Mouse (Mus musculus): ENCODE data around the gene Lrrc29. TPM values are rescaled to one million over a fixed set of nuclear protein-coding genes. Genes with fewer than 3 reads are reported as not detected.

Gene Lrrc29
- polyA plus RNA-seq, 1 experiment from 2014 or later: 0.83 TPM

DNA sequence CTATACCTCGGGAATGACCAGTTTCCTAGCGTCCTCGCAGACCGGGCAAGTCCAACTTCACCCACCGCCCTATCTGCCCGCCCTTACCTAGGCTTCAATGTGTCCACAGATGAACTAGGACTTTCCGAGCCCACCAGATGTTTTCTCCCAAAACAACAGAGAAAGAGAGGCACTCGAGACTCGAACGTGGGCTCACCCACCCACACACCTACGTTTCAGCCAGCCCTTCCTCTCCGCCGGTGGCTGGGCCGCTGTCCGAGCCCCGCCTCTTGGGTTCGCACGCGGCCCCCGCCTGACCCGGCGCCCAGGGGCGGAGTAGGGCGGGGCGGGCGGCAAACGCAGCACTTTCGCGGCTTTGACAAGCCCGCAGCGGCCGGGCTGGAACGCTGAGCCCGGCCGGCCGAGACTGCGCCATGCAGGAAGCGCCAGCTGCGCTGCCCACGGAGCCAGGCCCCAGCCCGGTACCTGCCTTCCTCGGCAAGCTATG lies 56.6 kb downstream of the Lrrc29 start, which contains the start of gene Hsf4:
TSS of gene Hsf4 (plus strand) at position 341 of the 487 bp plus-strand sequence.
- Histone ChIP-seq H3K27ac (replicated peaks; ENCODE audit: low read depth, low read length) (no peak within 1 kb of the TSS), H3K27me3 (ENCODE audit: control insufficient read depth, insufficient read depth, low read length) (peaks cover 83% of the 10 kb centered on the region), H3K4me2 (ENCODE audit: low read depth, low read length) (peak within 1 kb of the TSS; percentile 72), H3K4me1 (ENCODE audit: control insufficient read depth, insufficient read depth, low read length) (peaks cover 2% of the 10 kb centered on the region; the same call in 1 of the 2 replicates), H3K9me3 (replicated peaks; ENCODE audit: control insufficient read depth, low read length) (no peaks in the 10 kb centered on the region), H3K4me3 (ENCODE audit: low read depth, low read length) (peak within 1 kb of the TSS; percentile 41), H3K9ac (replicated peaks; ENCODE audit: low read length) (peak within 1 kb of the TSS; percentile 37), H3K36me3 (replicated peaks; ENCODE audit: control insufficient read depth, insufficient read depth, low read depth, low read length) (no peaks in the 10 kb centered on the region)
- under 1% methylated on average over 41 of the region's 42 CpGs for WGBS
- ATAC-seq (replicated peaks; ENCODE audit: insufficient number of reproducible peaks, low FRiP score, low TSS enrichment, low read depth) (no peak), DNase-seq (ENCODE audit: low spot score) (no peak)

DNA sequence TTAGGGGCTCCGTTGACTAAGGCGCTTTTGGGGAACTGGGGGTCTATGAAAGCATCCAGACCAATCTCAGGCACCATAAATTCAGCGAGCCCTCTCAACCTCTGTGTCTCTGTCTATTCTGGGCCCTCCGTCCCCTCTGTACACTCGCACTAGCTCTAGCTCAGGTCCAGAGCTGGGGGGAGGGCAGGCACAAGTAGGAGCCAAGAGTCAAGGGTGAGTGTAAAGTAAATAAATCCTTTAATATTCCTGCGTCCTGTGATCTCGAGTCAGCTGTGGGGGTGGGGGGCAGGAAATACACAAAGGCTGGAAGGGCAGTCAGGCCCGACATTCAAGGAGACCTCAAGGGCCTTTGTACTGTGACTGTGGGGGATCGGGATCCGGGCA lies 57.0 kb downstream of the Lrrc29 start:
- DNase-seq (ENCODE audit: low spot score) (no peak), ATAC-seq (replicated peaks; ENCODE audit: insufficient number of reproducible peaks, low FRiP score, low TSS enrichment, low read depth) (no peak)
- Histone ChIP-seq H3K4me2 (ENCODE audit: low read depth, low read length) (peak overlapping the region; percentile 72), H3K9ac (replicated peaks; ENCODE audit: low read length) (peak overlapping the region; percentile 29), H3K27ac (replicated peaks; ENCODE audit: low read depth, low read length) (no peak overlapping the region), H3K36me3 (replicated peaks; ENCODE audit: control insufficient read depth, insufficient read depth, low read depth, low read length) (no peaks in the 10 kb centered on the region), H3K4me1 (ENCODE audit: control insufficient read depth, insufficient read depth, low read length) (peaks cover 2% of the 10 kb centered on the region; the same call in 1 of the 2 replicates), H3K4me3 (ENCODE audit: low read depth, low read length) (peak overlapping the region; percentile 41), H3K9me3 (replicated peaks; ENCODE audit: control insufficient read depth, low read length) (no peaks in the 10 kb centered on the region), H3K27me3 (ENCODE audit: control insufficient read depth, insufficient read depth, low read length) (peaks cover 82% of the 10 kb centered on the region)
- WGBS: under 1% methylated on average over 10 of the region's 10 CpGs

DNA sequence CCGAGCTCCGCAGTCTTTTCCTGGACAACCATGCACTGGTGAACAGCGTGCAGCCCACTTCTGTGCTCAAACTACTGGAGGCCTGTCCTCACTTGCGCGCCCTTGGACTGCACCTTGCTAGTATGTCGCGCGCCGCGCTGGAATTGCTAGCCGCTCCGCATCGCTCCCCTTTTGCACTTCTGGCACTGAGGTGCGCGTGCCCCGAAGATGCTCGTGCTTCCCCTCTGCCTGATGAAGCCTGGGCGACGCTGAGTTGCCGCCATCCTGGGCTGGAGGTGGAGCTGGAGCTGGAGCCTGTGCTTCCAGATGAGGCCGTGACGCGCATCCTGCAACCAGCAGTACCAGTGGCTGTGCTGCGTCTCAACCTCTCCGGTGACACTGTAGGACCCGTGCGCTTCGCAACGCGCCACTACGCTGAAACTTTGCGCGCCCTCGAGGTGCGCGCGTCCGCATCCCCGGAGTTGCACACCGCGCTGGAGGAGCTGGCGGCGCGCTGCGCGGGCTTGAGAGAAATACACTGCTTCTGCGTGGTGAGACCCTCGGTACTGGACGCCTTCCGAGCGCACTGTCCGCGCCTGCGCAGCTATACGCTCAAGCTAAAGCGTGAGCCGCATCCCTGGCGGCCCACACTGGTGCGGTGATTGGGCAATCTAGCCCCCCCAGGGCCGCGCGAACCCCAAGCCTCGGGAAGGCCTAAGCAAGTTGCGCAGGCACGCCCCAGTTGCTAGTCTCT lies 57.6 kb downstream of the Lrrc29 start:
- H3K27ac ChIP-seq (replicated peaks; ENCODE audit: low read depth, low read length): no peak overlapping the region
- under 1% methylated on average over 65 of the region's 65 CpGs for WGBS
- DNase-seq (ENCODE audit: low spot score) (peak; percentile 87), ATAC-seq (replicated peaks; ENCODE audit: insufficient number of reproducible peaks, low FRiP score, low TSS enrichment, low read depth) (peak; percentile 64)
- H3K4me1 ChIP-seq (ENCODE audit: control insufficient read depth, insufficient read depth, low read length): peaks cover 2% of the 10 kb centered on the region; the same call in 1 of the 2 replicates
- H3K9me3 ChIP-seq (replicated peaks; ENCODE audit: control insufficient read depth, low read length): no peaks in the 10 kb centered on the region
- H3K4me2 ChIP-seq (ENCODE audit: low read depth, low read length): peak overlapping the region; percentile 72
- H3K9ac ChIP-seq (replicated peaks; ENCODE audit: low read length): peak overlapping the region; percentile 29
- H3K36me3 ChIP-seq (replicated peaks; ENCODE audit: control insufficient read depth, insufficient read depth, low read depth, low read length): no peaks in the 10 kb centered on the region
- H3K4me3 ChIP-seq (ENCODE audit: low read depth, low read length): peak overlapping the region; percentile 41
- peaks cover 84% of the 10 kb centered on the region for H3K27me3 ChIP-seq (ENCODE audit: control insufficient read depth, insufficient read depth, low read length)

DNA sequence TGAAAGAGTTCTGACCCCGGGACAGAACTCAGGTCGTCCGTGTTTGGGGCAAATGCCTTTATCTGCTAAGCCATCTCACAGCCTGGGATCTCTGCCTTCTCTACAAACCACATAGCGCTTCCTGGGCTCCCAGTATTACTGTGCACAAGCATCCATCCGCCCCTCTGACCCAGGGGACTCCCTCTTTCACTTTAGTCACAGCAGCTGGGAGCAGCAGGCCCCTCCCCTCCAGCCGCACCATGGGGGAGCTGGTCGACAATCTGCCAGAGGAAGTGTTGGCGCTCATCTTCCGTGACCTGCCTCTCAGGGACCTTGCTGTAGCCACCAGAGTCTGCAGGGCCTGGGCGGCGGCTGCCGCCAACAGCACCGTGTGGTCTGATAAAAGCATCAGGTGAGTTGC lies 59.3 kb downstream of the Lrrc29 start:
- Histone ChIP-seq H3K4me2 (ENCODE audit: low read depth, low read length) (no peak overlapping the region), H3K9me3 (replicated peaks; ENCODE audit: control insufficient read depth, low read length) (no peaks in the 10 kb centered on the region), H3K9ac (replicated peaks; ENCODE audit: low read length) (no peak overlapping the region), H3K4me3 (ENCODE audit: low read depth, low read length) (no peak overlapping the region), H3K4me1 (ENCODE audit: control insufficient read depth, insufficient read depth, low read length) (peaks cover 2% of the 10 kb centered on the region; the same call in 1 of the 2 replicates), H3K36me3 (replicated peaks; ENCODE audit: control insufficient read depth, insufficient read depth, low read depth, low read length) (no peaks in the 10 kb centered on the region), H3K27me3 (ENCODE audit: control insufficient read depth, insufficient read depth, low read length) (peaks cover 75% of the 10 kb centered on the region), H3K27ac (replicated peaks; ENCODE audit: low read depth, low read length) (no peak overlapping the region)
- no peak for ATAC-seq (replicated peaks; ENCODE audit: insufficient number of reproducible peaks, low FRiP score, low TSS enrichment, low read depth)
- 10% methylated on average over 13 of the region's 13 CpGs for WGBS
- no peak for DNase-seq (ENCODE audit: low spot score)

DNA sequence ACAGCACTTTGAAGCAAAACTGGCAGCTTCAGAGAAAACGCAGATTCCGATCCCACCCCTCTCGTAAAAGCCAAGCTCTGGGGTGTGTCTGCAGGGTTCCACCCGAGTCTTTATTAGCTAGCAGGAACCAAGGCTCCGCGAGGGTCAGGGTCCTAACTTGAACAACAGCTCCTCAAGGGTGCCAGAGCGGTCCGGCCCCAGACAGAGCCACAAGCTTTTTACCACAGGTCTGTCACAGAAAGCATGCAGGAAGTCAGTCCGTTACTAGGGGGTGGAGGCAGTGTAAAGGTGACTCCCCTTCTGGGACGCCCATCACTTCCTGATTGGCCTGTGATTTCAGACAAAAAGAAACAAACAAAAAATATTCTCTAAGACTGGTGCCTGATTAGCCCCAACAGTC lies 61.0 kb downstream of the Lrrc29 start:
- Histone ChIP-seq H3K9ac (replicated peaks; ENCODE audit: low read length) (no peak overlapping the region), H3K9me3 (replicated peaks; ENCODE audit: control insufficient read depth, low read length) (no peaks in the 10 kb centered on the region), H3K27me3 (ENCODE audit: control insufficient read depth, insufficient read depth, low read length) (peaks cover 67% of the 10 kb centered on the region), H3K4me3 (ENCODE audit: low read depth, low read length) (no peak overlapping the region), H3K27ac (replicated peaks; ENCODE audit: low read depth, low read length) (no peak overlapping the region), H3K36me3 (replicated peaks; ENCODE audit: control insufficient read depth, insufficient read depth, low read depth, low read length) (no peaks in the 10 kb centered on the region), H3K4me2 (ENCODE audit: low read depth, low read length) (peak overlapping the region; percentile 87), H3K4me1 (ENCODE audit: control insufficient read depth, insufficient read depth, low read length) (peaks cover 2% of the 10 kb centered on the region; the same call in 1 of the 2 replicates)
- ATAC-seq (replicated peaks; ENCODE audit: insufficient number of reproducible peaks, low FRiP score, low TSS enrichment, low read depth): no peak
- DNase-seq (ENCODE audit: low spot score): no peak
- 12% methylated on average over 10 of the region's 10 CpGs for WGBS

DNA sequence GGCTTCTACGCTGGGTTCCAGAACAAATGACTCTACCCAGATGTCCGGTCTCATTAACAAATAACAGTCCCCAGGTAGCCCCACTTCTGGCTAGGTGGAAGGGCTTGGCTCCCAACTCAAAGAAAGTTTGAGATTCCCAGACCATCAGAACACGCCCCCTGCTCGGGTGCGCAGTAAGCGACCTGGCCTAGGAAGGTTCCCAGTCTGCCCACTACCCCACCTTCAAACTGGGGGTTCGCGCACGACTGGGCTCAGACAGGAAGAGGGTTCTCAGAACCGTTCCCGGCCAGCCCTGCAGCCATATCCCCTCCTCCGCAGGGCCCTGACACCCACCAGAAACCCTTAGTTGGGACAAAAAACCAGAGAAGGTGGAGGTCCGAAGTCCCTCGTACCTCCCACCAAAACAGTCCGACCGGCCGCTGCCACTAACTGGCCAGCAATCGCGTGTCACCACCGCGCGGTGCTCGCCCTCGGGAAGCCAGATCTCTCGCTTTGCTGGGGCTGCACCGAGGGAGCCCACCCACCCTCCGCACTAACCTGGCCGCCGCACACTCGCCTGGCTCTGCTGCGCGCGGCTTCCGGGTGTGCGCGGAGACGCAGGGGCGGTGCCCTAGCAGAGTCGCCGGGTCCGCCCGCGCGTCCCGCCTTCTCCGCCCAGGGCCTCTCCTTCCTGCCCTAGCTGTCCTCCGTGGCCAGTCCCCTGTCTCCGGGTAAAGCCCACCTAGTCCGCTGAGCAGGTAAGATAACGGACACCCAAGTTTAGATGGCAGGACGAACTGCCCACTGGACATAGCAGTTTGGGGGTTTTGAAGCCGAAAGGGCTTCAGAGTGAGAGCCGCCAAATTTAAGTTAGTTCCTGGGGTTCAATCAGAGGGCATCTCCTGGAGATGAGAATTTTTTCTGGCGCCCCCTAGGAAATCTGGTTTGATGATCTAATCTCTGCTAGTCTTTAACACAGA lies 61.8 kb downstream of the Lrrc29 start, which contains the start of the genes Tradd and Fbxl8:
TSS of gene Tradd (minus strand) at position 586 of the 959 bp plus-strand sequence.
TSS of gene Fbxl8 (plus strand) at position 625 of the 959 bp plus-strand sequence.
- Histone ChIP-seq H3K9ac (replicated peaks; ENCODE audit: low read length) (peak within 1 kb of the TSS; percentile 60), H3K4me1 (ENCODE audit: control insufficient read depth, insufficient read depth, low read length) (peaks cover 4% of the 10 kb centered on the region), H3K27ac (replicated peaks; ENCODE audit: low read depth, low read length) (no peak within 1 kb of the TSS), H3K9me3 (replicated peaks; ENCODE audit: control insufficient read depth, low read length) (no peaks in the 10 kb centered on the region), H3K4me3 (ENCODE audit: low read depth, low read length) (peak within 1 kb of the TSS; percentile 67), H3K4me2 (ENCODE audit: low read depth, low read length) (peak within 1 kb of the TSS; percentile 87), H3K36me3 (replicated peaks; ENCODE audit: control insufficient read depth, insufficient read depth, low read depth, low read length) (no peaks in the 10 kb centered on the region), H3K27me3 (ENCODE audit: control insufficient read depth, insufficient read depth, low read length) (peaks cover 67% of the 10 kb centered on the region)
- WGBS: 1% methylated on average over 54 of the region's 54 CpGs
- ATAC-seq (replicated peaks; ENCODE audit: insufficient number of reproducible peaks, low FRiP score, low TSS enrichment, low read depth): peak; percentile 53
- peak; percentile 72 for DNase-seq (ENCODE audit: low spot score)

DNA sequence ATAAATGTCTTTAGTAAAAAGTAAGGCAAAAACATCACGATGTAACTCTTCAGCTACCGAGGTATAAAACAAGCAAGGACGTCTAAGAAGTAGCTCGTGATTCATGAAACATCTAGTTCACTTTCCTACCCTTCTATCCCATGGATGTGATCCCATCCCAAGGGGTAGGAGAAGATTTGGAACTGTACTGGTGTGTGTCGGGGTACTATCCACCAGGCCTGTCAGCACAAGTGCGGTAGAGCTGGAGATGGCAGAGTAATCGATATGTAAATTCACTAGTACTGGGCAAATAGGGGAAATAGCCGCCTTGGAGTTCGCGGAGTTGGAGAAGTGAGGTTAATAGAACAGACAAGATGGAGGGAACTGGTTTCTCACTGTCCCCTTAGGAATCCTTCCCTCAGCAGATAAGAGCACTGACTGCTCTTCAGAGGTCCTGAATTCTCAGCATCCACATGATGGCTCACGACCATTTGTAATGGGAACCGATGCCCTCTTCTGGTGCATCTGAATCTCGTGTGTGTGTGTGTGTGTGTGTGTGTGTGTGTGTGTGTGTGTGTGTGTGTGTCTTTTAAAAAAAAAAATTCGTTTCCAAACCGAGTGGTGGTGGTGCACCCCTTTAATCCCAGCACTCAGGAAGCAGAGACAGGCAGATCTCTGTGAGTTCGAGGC lies 62.7 kb downstream of the Lrrc29 start:
- ATAC-seq (replicated peaks; ENCODE audit: insufficient number of reproducible peaks, low FRiP score, low TSS enrichment, low read depth): no peak
- H3K4me2 ChIP-seq (ENCODE audit: low read depth, low read length): no peak overlapping the region
- no peak overlapping the region for H3K4me3 ChIP-seq (ENCODE audit: low read depth, low read length)
- peaks cover 4% of the 10 kb centered on the region for H3K4me1 ChIP-seq (ENCODE audit: control insufficient read depth, insufficient read depth, low read length)
- WGBS: 40% methylated on average over 16 of the region's 16 CpGs
- no peaks in the 10 kb centered on the region for H3K9me3 ChIP-seq (replicated peaks; ENCODE audit: control insufficient read depth, low read length)
- H3K9ac ChIP-seq (replicated peaks; ENCODE audit: low read length): no peak overlapping the region
- DNase-seq (ENCODE audit: low spot score): no peak
- H3K36me3 ChIP-seq (replicated peaks; ENCODE audit: control insufficient read depth, insufficient read depth, low read depth, low read length): no peaks in the 10 kb centered on the region
- H3K27ac ChIP-seq (replicated peaks; ENCODE audit: low read depth, low read length): no peak overlapping the region
- peaks cover 66% of the 10 kb centered on the region for H3K27me3 ChIP-seq (ENCODE audit: control insufficient read depth, insufficient read depth, low read length)

Measured in embryonic facial prominence, embryonic 11.5 days (tissue).